Comparison of ENCODE assay signal across 18 mouse cellular contexts in the genomic region with DNA sequence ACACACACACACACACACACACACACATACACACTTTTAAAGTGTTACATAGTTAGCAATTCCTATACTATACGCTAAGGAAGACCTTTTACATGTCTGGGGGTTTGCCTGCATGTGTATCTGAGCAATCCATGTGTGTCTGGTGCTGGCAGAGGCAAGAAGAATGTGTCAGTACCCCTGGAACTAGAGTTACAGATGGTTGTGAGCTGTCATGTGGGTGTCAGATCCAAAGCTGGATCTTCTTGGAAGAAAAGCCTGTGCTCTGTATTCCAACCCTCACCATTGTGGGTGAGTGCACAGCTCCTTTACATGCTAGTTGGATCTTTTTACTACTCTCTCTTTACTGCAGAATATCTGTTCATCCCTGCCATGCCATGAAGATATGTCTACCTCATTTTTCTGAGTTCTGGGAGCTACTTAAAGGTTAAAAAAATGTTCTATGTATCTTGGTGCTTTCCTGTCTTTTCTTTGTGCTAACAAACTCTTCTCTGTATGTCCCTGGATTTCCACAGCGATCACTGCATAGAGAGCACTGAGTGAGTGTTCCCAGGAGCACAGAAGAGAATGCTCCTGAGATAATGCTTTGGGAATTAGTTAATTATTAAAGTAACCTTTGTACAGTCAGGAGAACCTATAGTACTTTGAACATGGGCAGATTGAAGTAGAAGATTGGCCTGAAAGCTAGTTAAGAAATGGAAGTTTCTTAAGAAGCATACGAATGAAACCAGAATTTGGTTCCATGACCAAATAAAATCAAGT.
DNase-seq lines count a peak whose midpoint lies in the region; ATAC-seq and TF ChIP-seq lines count a peak whose summit lies in the region.
"Had no signal": no experiment of that assay in that cellular context is flagged by ENCODE, and none has a peak within 500 bp of the region (broad histone marks: within the 10 kb centered on the region; RNA-seq: fewer than 3 reads in every experiment).

No protein-coding gene starts in this region.

- H3K27me3 ChIP-seq in kidney, adult 2 months (replicated peaks; ENCODE audit: control insufficient read depth, insufficient read depth, low read length) = no peaks in the 10 kb centered on the region
- no peaks in the 10 kb centered on the region for H3K27me3 ChIP-seq in liver, embryonic 13.5 days
- H3K27me3 ChIP-seq in stomach, postnatal 0 days (ENCODE audit: control insufficient read depth, insufficient read depth, low read length) = no peaks in the 10 kb centered on the region
- H3K27me3 ChIP-seq: heart, embryonic 12.5 days had no signal

- no peak for TF ChIP-seq EP300 in stomach, postnatal 0 days (optimal IDR thresholded peaks at IDR 0.05)

- ATAC-seq in liver, embryonic 13.5 days (ENCODE audit: low read depth) = peak; percentile 78
- peak; percentile 83 for ATAC-seq in stomach, postnatal 0 days (ENCODE audit: low FRiP score, low TSS enrichment)
- ATAC-seq: activated CD4-positive, CD25-positive, alpha-beta regulatory T cell, adult 4 months; hindbrain, postnatal 0 days had no signal

- intact Hi-C loops in left cerebral cortex, postnatal 4 days (cut with DNase I) = no loop called here

- peaks cover 4% of the 10 kb centered on the region for H3K4me1 ChIP-seq in kidney, adult 2 months (ENCODE audit: control insufficient read depth, insufficient read depth, low read length)
- H3K4me1 ChIP-seq in liver, embryonic 13.5 days (replicated peaks) = no peaks in the 10 kb centered on the region
- no peaks in the 10 kb centered on the region for H3K4me1 ChIP-seq in stomach, postnatal 0 days (replicated peaks; ENCODE audit: control insufficient read depth, insufficient read depth)
- H3K4me1 ChIP-seq: embryonic facial prominence, embryonic 10.5 days; heart, embryonic 12.5 days had no signal

- no peak overlapping the region for H3K4me3 ChIP-seq in kidney, adult 2 months (ENCODE audit: insufficient read depth, low read depth, low read length)
- H3K4me3 ChIP-seq in liver, embryonic 13.5 days (replicated peaks) = no peak overlapping the region
- H3K4me3 ChIP-seq in stomach, postnatal 0 days (ENCODE audit: low read depth, low read length) = no peak overlapping the region
- H3K4me3 ChIP-seq: embryonic facial prominence, embryonic 10.5 days; erythroblast, embryonic 14.5 days; heart, embryonic 12.5 days had no signal

- H3K4me2 ChIP-seq in liver, embryonic 13.5 days = no peak overlapping the region
- no peak overlapping the region for H3K4me2 ChIP-seq in stomach, postnatal 0 days (replicated peaks; ENCODE audit: low read depth)
- H3K4me2 ChIP-seq: heart, embryonic 12.5 days; lung, embryonic 14.5 days had no signal

- peak; percentile 26 for DNase-seq in kidney, adult 2 months
- DNase-seq in kidney, adult 18-20 months = no peak
- peak; percentile 4 to 13 for DNase-seq in left cerebral cortex, adult 18-20 months (ENCODE audit: low spot score in 2 of 2)
- DNase-seq in left cerebral cortex, postnatal 4 days = no peak
- no peak for DNase-seq in liver, embryonic 13.5 days
- no peak for DNase-seq in stomach, postnatal 0 days (ENCODE audit: low spot score)
- no peak for DNase-seq in lung, postnatal 36 days
- DNase-seq in thymus, postnatal 10 days (ENCODE audit: low spot score in 2 of 2) = no peak
- DNase-seq: cerebellum, postnatal 36 days; gastrocnemius, postnatal 36 days; heart, postnatal 36 days; lung, embryonic 14.5 days; midbrain, embryonic 14.5 days had no signal

- peak overlapping the region; percentile 38; the same call in 1 of the 2 replicates for H3K27ac ChIP-seq in kidney, adult 2 months (ENCODE audit: insufficient read depth, low read depth, low read length)
- peak overlapping the region; percentile 65 for H3K27ac ChIP-seq in liver, embryonic 13.5 days
- no peak overlapping the region for H3K27ac ChIP-seq in stomach, postnatal 0 days (replicated peaks)
- H3K27ac ChIP-seq: embryonic facial prominence, embryonic 10.5 days; hindbrain, postnatal 0 days had no signal

- no peak for TF ChIP-seq CTCF in kidney, adult 2 months (conservative IDR thresholded peaks at IDR 0.05; ENCODE audit: insufficient read depth, insufficient read length, low read depth, low read length)
- no peak for TF ChIP-seq CTCF in stomach, postnatal 0 days (IDR thresholded peaks at IDR 0.05; ENCODE audit: low read depth)

- H3K9ac ChIP-seq in liver, embryonic 13.5 days = no peak overlapping the region
- no peak overlapping the region for H3K9ac ChIP-seq in stomach, postnatal 0 days (ENCODE audit: low read length)
- H3K9ac ChIP-seq: heart, embryonic 12.5 days; lung, embryonic 14.5 days had no signal

- TF ChIP-seq POLR2A in kidney, adult 2 months (IDR thresholded peaks at IDR 0.05; ENCODE audit: low read depth, low read length) = no peak

- no peaks in the 10 kb centered on the region for H3K36me3 ChIP-seq in kidney, adult 2 months (ENCODE audit: control insufficient read depth, insufficient read depth, low read length)
- no peaks in the 10 kb centered on the region for H3K36me3 ChIP-seq in liver, embryonic 13.5 days
- H3K36me3 ChIP-seq in stomach, postnatal 0 days (ENCODE audit: control insufficient read depth, insufficient read depth, low read length) = no peaks in the 10 kb centered on the region
- H3K36me3 ChIP-seq: embryonic facial prominence, embryonic 10.5 days; heart, embryonic 12.5 days had no signal

- 56% methylated on average over 3 of the region's 3 CpGs for WGBS in kidney, adult 2 months
- 69% methylated on average over 3 of the region's 3 CpGs for WGBS in liver, embryonic 13.5 days (ENCODE audit: insufficient replicate concordance)
- 70% methylated on average over 3 of the region's 3 CpGs for WGBS in stomach, postnatal 0 days

- H3K9me3 ChIP-seq in liver, embryonic 13.5 days (replicated peaks) = no peaks in the 10 kb centered on the region
- no peaks in the 10 kb centered on the region for H3K9me3 ChIP-seq in stomach, postnatal 0 days (ENCODE audit: control insufficient read depth, low read length)
- H3K9me3 ChIP-seq: embryonic facial prominence, embryonic 10.5 days; heart, embryonic 12.5 days had no signal

Comparison
In these comparisons a context has a peak if more than half of its experiments do, and no peak if none do; other contexts are left out.
1. DNase-seq: peak in kidney, adult 2 months (single experiment) and left cerebral cortex, adult 18-20 months (2 of 2); none in kidney, adult 18-20 months (single experiment), left cerebral cortex, postnatal 4 days (single experiment), liver, embryonic 13.5 days (single experiment), stomach, postnatal 0 days (single experiment), lung, postnatal 36 days (single experiment) and thymus, postnatal 10 days (0 of 2).